Mouse (Mus musculus) hindbrain, embryonic 15.5 days (tissue): ENCODE results near the gene Xpo1. TPM values are rescaled to one million over a fixed set of nuclear protein-coding genes. Genes with fewer than 3 reads are reported as not detected.
"Not testable (repeated sequence)": the region's sequence is repeated elsewhere in the genome, so short reads cannot be mapped to it uniquely, and the experiment has no call there.

Experiments
- ATAC-seq: fragments of 200-750 bp; cut with Nextera tagmentation; 2 replicates; pipeline ENCODE4 v1.8.0; 2017; ENCODE audit warnings: low read depth, moderate number of reproducible peaks, moderate TSS enrichment; ENCODE audit not compliant: low FRiP score
- H3K27ac ChIP-seq: fragments of 300-500 bp; sonication (generic); replicated peaks from 2 replicates; pipeline ENCODE4 v1.5.1; 2015; ENCODE audit warnings: mild to moderate bottlenecking, inconsistent platforms
- H3K27me3 ChIP-seq: fragments of 300-500 bp; sonication (generic); 2 replicates; pipeline ENCODE4 v1.6.1; 2015; ENCODE audit warnings: control low read depth, inconsistent platforms
- H3K36me3 ChIP-seq: fragments of 300-500 bp; sonication (generic); 2 replicates; pipeline ENCODE4 v1.6.1; 2015; ENCODE audit warnings: control low read depth, inconsistent platforms
- H3K4me1 ChIP-seq: fragments of 300-500 bp; sonication (generic); replicated peaks from 2 replicates; pipeline ENCODE4 v1.6.1; 2015; ENCODE audit warnings: control low read depth, inconsistent platforms
- H3K4me2 ChIP-seq: fragments of 300-500 bp; sonication (generic); 2 replicates; pipeline ENCODE4 v1.6.1; 2015; ENCODE audit warnings: moderate library complexity, mild to moderate bottlenecking, inconsistent platforms
- H3K4me3 ChIP-seq: fragments of 300-500 bp; sonication (generic); 2 replicates; pipeline ENCODE4 v1.5.1; 2015; ENCODE audit warnings: mild to moderate bottlenecking, inconsistent platforms
- H3K9ac ChIP-seq: fragments of 300-500 bp; sonication (generic); 2 replicates; pipeline ENCODE4 v1.6.1; 2015; ENCODE audit warnings: inconsistent platforms
- H3K9me3 ChIP-seq: fragments of 300-500 bp; sonication (generic); 2 replicates; pipeline ENCODE4 v1.6.1; 2016; ENCODE audit warnings: control low read depth, inconsistent platforms
- WGBS: fragments of 180-500 bp; shearing (Covaris S2); methylation state at CpG from one replicate; pipeline ENCODE4 v1.1.7; 2015; 5-methylcytosine and 5-hydroxymethylcytosine counted together
- polyA plus RNA-seq: library from polyadenylated mRNA; unstranded; fragments of >200 nt; fragmentation: Nextera tagmentation; extraction: Ambion mirVana; gene quantifications from 2 replicates; pipeline ENCODE4 v1.2.1, GENCODE M21; 2015

Xpo1 gene
- polyA plus RNA-seq, 1 experiment from 2014 or later: 67.6 TPM

DNA sequence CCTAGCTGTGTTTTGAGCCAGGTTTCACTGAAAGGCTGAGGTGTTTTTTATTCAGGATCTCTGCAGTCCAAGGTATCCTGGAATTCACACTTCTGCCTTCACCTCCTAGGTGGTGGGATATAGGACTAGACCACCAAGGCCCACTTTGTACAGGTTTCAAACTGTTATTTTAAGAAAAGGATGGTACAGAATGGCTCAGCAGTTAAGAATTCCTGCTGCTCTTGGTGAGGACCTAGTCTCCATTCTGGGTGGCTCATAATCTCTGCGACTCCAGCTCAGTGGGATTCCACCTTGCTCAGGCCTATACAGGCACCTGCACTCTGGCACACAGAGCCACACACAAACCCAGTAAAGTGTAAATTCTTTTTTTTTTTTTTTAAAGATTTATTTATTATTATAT lies 3.6 kb downstream of the Xpo1 start:
- H3K4me1 ChIP-seq: peaks cover 31% of the 10 kb centered on the region
- H3K27ac ChIP-seq: no peak overlapping the region
- H3K36me3 ChIP-seq: peaks cover 17% of the 10 kb centered on the region
- 59% methylated on average over 1 of the region's 1 CpGs for WGBS
- no peak overlapping the region for H3K4me2 ChIP-seq
- no peak overlapping the region for H3K9ac ChIP-seq
- no peaks in the 10 kb centered on the region for H3K27me3 ChIP-seq
- no peaks in the 10 kb centered on the region for H3K9me3 ChIP-seq
- no peak for ATAC-seq
- no peak overlapping the region for H3K4me3 ChIP-seq

- no peaks in the 10 kb centered on the region for H3K27me3 ChIP-seq
- no peak overlapping the region for H3K4me2 ChIP-seq
- H3K36me3 ChIP-seq: peaks cover 22% of the 10 kb centered on the region
- WGBS: 100% methylated on average over 1 of the region's 1 CpGs
- ATAC-seq: no peak
- H3K9me3 ChIP-seq: no peaks in the 10 kb centered on the region
- H3K4me3 ChIP-seq: no peak overlapping the region
- no peak overlapping the region for H3K9ac ChIP-seq
- H3K27ac ChIP-seq: no peak overlapping the region
- H3K4me1 ChIP-seq: peaks cover 27% of the 10 kb centered on the region
Observed at GRCm38 (mm10) chr11:23260186-23260585, 4.3 kb downstream of the Xpo1 start.

DNA sequence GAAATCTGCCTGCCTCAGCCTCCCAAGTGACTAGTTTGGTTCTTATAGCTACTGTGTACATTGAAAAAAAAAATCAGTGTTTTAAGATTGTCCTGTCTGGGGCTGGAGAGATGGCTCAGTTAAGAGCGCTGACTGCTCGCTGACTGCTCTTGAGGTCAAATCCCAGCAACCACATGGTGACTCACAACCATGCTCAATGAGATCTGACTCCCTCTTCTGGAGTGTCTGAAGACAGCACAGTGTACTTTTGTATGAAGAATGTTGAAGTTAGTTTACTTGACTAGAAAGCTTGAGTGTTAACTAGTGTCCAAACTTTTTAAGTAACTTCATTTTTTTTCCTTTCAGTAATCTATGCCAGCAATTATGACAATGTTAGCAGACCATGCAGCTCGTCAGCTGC lies 5.6 kb downstream of the Xpo1 start:
- peaks cover 27% of the 10 kb centered on the region for H3K4me1 ChIP-seq
- no peak for ATAC-seq
- H3K9me3 ChIP-seq: no peaks in the 10 kb centered on the region
- no peak overlapping the region for H3K4me2 ChIP-seq
- H3K27ac ChIP-seq: no peak overlapping the region
- H3K9ac ChIP-seq: no peak overlapping the region
- no peak overlapping the region for H3K4me3 ChIP-seq
- peaks cover 34% of the 10 kb centered on the region for H3K36me3 ChIP-seq
- no peaks in the 10 kb centered on the region for H3K27me3 ChIP-seq
- 85% methylated on average over 3 of the region's 3 CpGs for WGBS

DNA sequence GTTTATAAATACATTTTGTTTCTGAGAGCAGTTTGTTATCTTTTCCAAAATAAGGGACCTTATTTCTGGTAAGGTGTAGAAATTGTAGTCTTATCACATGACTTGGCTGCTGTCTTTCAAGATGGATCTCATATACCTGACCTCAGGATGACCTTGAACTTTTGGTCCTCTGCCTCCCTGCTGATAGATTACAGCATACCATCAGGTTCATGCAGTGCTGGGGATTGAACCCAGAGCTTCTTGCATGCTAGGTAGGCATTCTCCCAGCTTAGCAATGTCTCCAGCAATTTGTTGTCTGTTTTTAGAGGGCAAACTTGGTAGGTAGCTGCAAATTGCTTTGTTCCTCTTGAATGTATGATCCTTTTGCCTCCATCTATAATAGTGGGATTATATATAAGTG lies 9.1 kb downstream of the Xpo1 start:
- Histone ChIP-seq H3K9ac (no peak overlapping the region), H3K9me3 (no peaks in the 10 kb centered on the region), H3K27me3 (no peaks in the 10 kb centered on the region), H3K27ac (no peak overlapping the region), H3K4me2 (no peak overlapping the region), H3K4me3 (no peak overlapping the region), H3K36me3 (peaks cover 42% of the 10 kb centered on the region), H3K4me1 (peaks cover 7% of the 10 kb centered on the region; the same call in 1 of the 2 replicates)
- ATAC-seq: no peak

DNA sequence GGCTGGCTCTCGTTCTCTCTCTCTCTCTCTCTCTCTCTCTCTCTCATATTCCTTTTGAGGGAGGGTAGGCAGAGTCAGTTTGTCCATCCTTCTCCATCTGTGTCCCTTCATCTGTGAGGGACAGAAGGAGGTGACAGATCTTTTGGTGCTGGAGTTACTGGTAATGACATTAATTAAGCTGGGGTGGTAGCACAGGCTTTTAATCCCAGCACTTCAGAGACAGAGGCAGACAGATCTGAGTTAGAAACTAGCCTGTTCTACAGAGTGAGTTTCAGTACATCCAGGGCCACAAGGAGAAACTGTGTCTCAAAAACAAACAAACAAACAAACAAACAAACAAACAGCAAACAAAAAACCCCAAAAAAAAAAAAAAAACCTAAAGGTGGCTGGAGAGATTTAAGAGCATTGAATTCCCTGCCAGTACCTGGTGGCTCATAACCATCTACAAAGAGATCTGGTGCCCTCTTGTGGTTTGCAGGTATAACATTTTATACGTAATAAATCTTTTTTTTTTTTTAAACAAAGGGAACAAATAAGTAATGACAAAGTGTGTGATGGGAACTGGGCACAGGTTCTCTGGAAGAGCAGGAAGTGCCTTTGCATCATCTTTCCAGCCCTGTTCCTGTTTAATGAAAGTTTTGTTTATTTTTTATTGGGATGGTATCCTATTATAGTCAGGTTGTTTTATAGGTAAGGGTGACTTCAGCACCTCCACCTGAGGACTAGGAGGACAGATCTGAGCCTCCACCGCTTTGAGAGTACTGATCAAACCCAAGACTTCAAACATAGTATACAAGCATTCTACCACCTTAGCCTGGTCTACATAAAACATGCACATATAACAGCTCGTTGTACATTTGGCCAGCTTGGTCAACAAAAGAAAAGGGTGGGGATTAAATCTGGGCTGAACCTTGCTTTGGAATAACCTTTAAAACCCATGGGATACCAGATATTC lies 16.2 kb downstream of the Xpo1 start:
- Histone ChIP-seq H3K27me3 (no peaks in the 10 kb centered on the region), H3K9me3 (no peaks in the 10 kb centered on the region), H3K36me3 (peaks cover 59% of the 10 kb centered on the region), H3K4me3 (no peak overlapping the region), H3K27ac (no peak overlapping the region), H3K9ac (no peak overlapping the region), H3K4me1 (no peaks in the 10 kb centered on the region), H3K4me2 (no peak overlapping the region)
- 73% methylated on average over 4 of the region's 4 CpGs for WGBS
- peak; percentile 48; the same call in 1 of the 2 replicates for ATAC-seq

DNA sequence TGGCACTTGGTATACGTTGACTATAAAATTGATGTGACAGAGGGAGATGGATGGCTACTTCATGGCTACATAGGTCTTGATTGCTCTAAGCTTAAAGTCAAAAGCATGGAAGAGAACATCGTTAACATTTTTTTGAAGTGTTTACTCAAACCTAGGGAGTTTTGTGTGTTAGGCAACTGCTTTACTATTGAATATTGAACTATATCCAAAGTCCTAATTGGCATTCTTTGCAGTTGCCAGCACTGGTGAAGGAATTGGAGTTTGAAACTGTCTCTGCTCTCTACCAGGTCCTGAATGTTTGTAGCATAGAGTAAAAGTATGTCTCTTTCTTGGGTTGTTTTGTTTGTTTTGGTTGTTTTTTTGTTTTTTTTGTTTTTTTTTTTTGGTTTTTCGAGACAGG lies 19.9 kb downstream of the Xpo1 start:
- Histone ChIP-seq H3K36me3 (peaks cover 78% of the 10 kb centered on the region), H3K27ac (no peak overlapping the region), H3K9me3 (no peaks in the 10 kb centered on the region), H3K27me3 (no peaks in the 10 kb centered on the region), H3K4me3 (no peak overlapping the region), H3K9ac (no peak overlapping the region), H3K4me2 (no peak overlapping the region), H3K4me1 (no peaks in the 10 kb centered on the region)
- 85% methylated on average over 3 of the region's 3 CpGs for WGBS
- ATAC-seq: no peak

DNA sequence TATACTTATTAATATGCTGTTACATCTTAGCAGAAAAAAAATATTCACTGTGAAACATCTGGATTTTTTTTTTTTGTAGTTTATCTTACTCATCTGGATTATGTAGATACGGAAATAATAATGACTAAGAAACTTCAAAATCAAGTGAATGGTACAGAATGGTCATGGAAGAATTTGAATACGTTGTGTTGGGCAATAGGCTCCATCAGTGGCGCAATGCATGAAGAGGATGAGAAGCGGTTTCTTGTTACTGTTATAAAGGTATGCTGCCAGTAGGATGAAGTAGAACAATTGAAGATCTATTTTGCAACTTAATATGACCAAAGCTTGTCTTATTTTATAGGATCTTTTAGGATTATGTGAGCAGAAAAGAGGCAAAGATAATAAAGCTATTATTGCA lies 28.6 kb downstream of the Xpo1 start:
- ATAC-seq: no peak
- Histone ChIP-seq H3K4me1 (no peaks in the 10 kb centered on the region), H3K27me3 (no peaks in the 10 kb centered on the region), H3K4me3 (no peak overlapping the region), H3K27ac (no peak overlapping the region), H3K36me3 (peaks cover 79% of the 10 kb centered on the region), H3K9me3 (no peaks in the 10 kb centered on the region), H3K4me2 (no peak overlapping the region), H3K9ac (no peak overlapping the region)
- 96% methylated on average over 4 of the region's 4 CpGs for WGBS

DNA sequence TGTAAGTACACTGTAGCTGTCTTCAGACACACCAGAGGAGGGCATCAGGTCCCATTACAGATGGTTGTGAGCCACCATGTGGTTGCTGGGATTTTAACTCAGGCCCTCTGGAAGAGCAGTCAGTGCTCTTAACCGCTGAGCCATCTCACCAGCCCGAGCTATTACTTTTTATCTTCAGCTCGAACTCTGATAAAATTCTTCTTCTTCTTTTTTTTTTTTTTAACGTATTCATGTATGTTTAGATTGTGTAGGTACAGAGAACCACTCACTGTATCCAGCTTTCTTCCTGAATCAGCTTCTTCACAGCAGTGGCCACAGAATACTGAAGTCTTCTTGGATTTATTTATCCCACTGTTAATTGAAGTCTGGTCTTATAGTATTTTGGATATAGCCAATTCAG lies 33.0 kb downstream of the Xpo1 start:
- H3K9ac ChIP-seq, H3K4me3 ChIP-seq, H3K27ac ChIP-seq, H3K9me3 ChIP-seq, ATAC-seq, H3K4me1 ChIP-seq, H3K27me3 ChIP-seq, H3K4me2 ChIP-seq: not testable (repeated sequence)
- WGBS: 97% methylated on average over 4 of the region's 4 CpGs
- peaks cover 85% of the 10 kb centered on the region for H3K36me3 ChIP-seq

- no peaks in the 10 kb centered on the region for H3K4me1 ChIP-seq
- no peak overlapping the region for H3K27ac ChIP-seq
- H3K9ac ChIP-seq: no peak overlapping the region
- no peak for ATAC-seq
- 99% methylated on average over 2 of the region's 2 CpGs for WGBS
- H3K9me3 ChIP-seq: no peaks in the 10 kb centered on the region
- H3K27me3 ChIP-seq: no peaks in the 10 kb centered on the region
- H3K4me3 ChIP-seq: no peak overlapping the region
- H3K4me2 ChIP-seq: no peak overlapping the region
- H3K36me3 ChIP-seq: peaks cover 54% of the 10 kb centered on the region
Observed at GRCm38 (mm10) chr11:23297379-23297778, 41.5 kb downstream of the Xpo1 start.

- ATAC-seq: no peak
- H3K36me3 ChIP-seq: peaks cover 45% of the 10 kb centered on the region
- 97% methylated on average over 2 of the region's 2 CpGs for WGBS
Observed at GRCm38 (mm10) chr11:23298301-23298700, 42.5 kb downstream of the Xpo1 start.

GRCm38 (mm10) chr11:23299910-23300309 lies 44.1 kb downstream of the Xpo1 start:
- Histone ChIP-seq H3K36me3 (peaks cover 30% of the 10 kb centered on the region), H3K4me3 (no peak overlapping the region), H3K4me1 (0 out of 2 replicates have a peak, but pooled peaks cover 3% of the 10 kb centered on the region), H3K4me2 (no peak overlapping the region), H3K27ac (no peak overlapping the region), H3K27me3 (no peaks in the 10 kb centered on the region), H3K9me3 (no peaks in the 10 kb centered on the region), H3K9ac (no peak overlapping the region)
- WGBS: 86% methylated on average over 1 of the region's 1 CpGs
- ATAC-seq: no peak

More at GRCm38 (mm10) chr11:23298301-23298700, 42.5 kb downstream of the Xpo1 start:
- Histone ChIP-seq H3K9ac (no peak overlapping the region), H3K9me3 (no peaks in the 10 kb centered on the region), H3K4me2 (no peak overlapping the region), H3K27ac (no peak overlapping the region), H3K4me1 (no peaks in the 10 kb centered on the region), H3K4me3 (no peak overlapping the region), H3K27me3 (no peaks in the 10 kb centered on the region)

GRCm38 (mm10) chr11:23303126-23303525 lies 47.3 kb downstream of the Xpo1 start:
- ATAC-seq: no peak
- Histone ChIP-seq H3K4me1 (0 out of 2 replicates have a peak, but pooled peaks cover 6% of the 10 kb centered on the region), H3K9ac (no peak overlapping the region), H3K9me3 (no peaks in the 10 kb centered on the region), H3K4me2 (no peak overlapping the region), H3K4me3 (no peak overlapping the region), H3K27ac (no peak overlapping the region), H3K27me3 (no peaks in the 10 kb centered on the region), H3K36me3 (peaks cover 2% of the 10 kb centered on the region)
- WGBS: 61% methylated on average over 1 of the region's 1 CpGs
